Mouse (Mus musculus): ENCODE data around the gene Zic4.

Zic4 gene

GRCm38 (mm10) chr9:91381284-91382110, 19.3 kb downstream of the Zic4 start:
- no peak for DNase-seq

GRCm38 (mm10) chr9:91382111-91382379, 19.8 kb downstream of the Zic4 start:
- DNase-seq = no peak

- no peak for DNase-seq
Observed at GRCm38 (mm10) chr9:91382471-91383255, 20.4 kb downstream of the Zic4 start.

GRCm38 (mm10) chr9:91383441-91384135, 21.4 kb downstream of the Zic4 start:
- DNase-seq = no peak

GRCm38 (mm10) chr9:91384136-91384500, 21.9 kb downstream of the Zic4 start:
- no peak for DNase-seq

GRCm38 (mm10) chr9:91384693-91385560, 22.7 kb downstream of the Zic4 start:
- no peak for DNase-seq

- no peak for DNase-seq
Observed at GRCm38 (mm10) chr9:91385561-91386430, 23.6 kb downstream of the Zic4 start.

- DNase-seq = no peak
Observed at GRCm38 (mm10) chr9:91386502-91386890, 24.3 kb downstream of the Zic4 start.

GRCm38 (mm10) chr9:91386891-91387739, 24.9 kb downstream of the Zic4 start:
- DNase-seq = no peak

GRCm38 (mm10) chr9:91387740-91388080, 25.5 kb downstream of the Zic4 start:
- DNase-seq = no peak

GRCm38 (mm10) chr9:91388173-91388572, 26.0 kb downstream of the Zic4 start:
- no peak for DNase-seq

GRCm38 (mm10) chr9:91393376-91394068, 31.3 kb downstream of the Zic4 start:
- no peak for DNase-seq

GRCm38 (mm10) chr9:91394211-91394646, 32.0 kb downstream of the Zic4 start:
- no peak for DNase-seq

- no peak for DNase-seq
Observed at GRCm38 (mm10) chr9:91395066-91395772, 33.0 kb downstream of the Zic4 start.

GRCm38 (mm10) chr9:91399976-91400375, 37.8 kb downstream of the Zic4 start:
- no peak for DNase-seq

GRCm38 (mm10) chr9:91400482-91401093, 38.4 kb downstream of the Zic4 start:
- no peak for DNase-seq

GRCm38 (mm10) chr9:91401471-91401870, 39.3 kb downstream of the Zic4 start:
- DNase-seq = no peak

GRCm38 (mm10) chr9:91404229-91404628, 42.0 kb downstream of the Zic4 start:
- DNase-seq = no peak

All from kidney, adult 18-20 months (tissue).